Mouse (Mus musculus): ENCODE measurements around the gene Ofcc1. TPM values are rescaled to one million over a fixed set of nuclear protein-coding genes. Genes with fewer than 3 reads are reported as not detected.

Ofcc1 gene
- total RNA-seq, 2 experiments from 2014 or later, result not detected

DNA sequence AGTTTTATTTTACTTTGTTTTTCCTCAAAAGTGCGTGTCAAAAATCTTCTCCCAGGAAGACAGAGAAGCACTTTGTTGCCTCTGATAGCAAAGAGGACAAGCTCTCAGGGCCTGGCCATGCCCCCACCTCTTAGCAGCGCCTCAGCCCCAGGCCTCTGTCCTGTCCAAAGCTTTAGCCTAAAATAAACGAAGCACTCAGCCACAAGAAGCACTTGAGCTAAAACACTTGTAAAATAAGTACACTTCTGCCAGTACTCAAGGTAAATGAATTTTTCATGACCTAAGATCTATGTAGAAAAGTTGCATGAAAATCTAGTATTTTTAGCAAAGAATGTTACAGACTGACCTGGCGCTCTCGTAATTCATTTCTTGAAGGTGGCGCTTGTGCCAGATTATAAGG lies 117.4 kb downstream of the Ofcc1 start:
- no peak for DNase-seq (ENCODE audit: low spot score in 2 of 2)

GRCm38 (mm10) chr13:40236356-40236755 lies 124.9 kb downstream of the Ofcc1 start:
- DNase-seq (ENCODE audit: low spot score in 2 of 2), result no peak

DNA sequence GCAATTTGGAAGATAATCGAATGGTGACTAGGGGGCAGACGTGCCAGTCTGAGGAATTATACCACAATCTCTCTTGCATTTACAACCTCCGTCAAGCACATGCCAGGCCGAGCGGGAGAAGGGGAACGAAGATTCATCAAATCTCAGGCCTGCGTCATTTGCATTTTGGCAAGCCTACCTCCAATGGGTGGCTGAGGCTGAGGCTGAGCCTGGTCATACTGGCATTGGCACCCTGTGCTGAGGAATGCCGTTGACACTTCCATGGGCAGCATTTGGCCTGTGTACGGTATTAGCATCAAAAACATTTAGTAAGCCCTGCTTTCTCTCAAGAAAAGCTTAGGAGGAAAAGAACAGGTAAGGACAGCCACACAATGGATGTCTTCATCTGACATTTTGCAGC lies 152.9 kb downstream of the Ofcc1 start:
- no peak for DNase-seq (ENCODE audit: low spot score in 2 of 2)

GRCm38 (mm10) chr13:40181786-40182185 lies 179.5 kb downstream of the Ofcc1 start:
- DNase-seq (ENCODE audit: low spot score in 2 of 2), result no peak

DNA sequence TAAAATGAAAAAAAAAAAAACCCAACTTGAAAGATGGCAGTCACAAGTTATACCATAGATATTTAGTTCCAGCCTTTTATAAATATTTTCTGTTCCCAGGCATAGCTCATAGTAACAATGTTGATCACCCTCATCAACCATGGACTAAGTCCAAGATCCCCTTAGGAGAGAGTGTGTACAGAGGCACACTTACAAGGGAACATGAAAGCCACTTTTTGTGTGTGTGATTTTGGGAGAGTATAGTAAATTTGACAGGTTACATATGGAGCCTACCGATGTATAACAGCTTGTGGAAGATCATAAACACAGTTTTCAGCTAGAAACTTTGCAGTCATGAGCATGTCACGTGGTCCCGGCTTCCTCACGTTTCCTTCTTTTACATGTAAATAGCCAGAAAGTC lies 189.5 kb downstream of the Ofcc1 start:
- no peak for DNase-seq (ENCODE audit: low spot score in 2 of 2)

DNA sequence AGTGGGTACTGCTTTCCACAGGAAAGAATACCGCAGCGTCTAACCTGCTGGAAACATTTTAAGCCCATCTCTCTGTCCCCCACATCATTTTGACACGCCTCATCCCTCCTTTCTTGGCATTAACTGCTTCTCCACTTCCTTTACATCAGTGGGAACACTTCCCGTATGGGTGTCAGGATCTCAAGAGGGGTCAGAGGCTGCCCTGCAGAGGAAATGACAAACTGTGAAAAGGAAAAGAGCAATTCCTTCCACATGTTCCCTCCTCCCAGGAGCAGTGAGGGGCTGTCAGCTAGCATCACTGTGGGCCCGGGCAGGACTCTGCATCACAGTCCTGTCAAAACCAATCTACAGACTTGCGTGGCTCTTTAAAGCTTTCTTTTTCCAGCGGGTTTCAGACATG lies 193.4 kb downstream of the Ofcc1 start:
- DNase-seq (ENCODE audit: low spot score in 2 of 2), result no peak

DNA sequence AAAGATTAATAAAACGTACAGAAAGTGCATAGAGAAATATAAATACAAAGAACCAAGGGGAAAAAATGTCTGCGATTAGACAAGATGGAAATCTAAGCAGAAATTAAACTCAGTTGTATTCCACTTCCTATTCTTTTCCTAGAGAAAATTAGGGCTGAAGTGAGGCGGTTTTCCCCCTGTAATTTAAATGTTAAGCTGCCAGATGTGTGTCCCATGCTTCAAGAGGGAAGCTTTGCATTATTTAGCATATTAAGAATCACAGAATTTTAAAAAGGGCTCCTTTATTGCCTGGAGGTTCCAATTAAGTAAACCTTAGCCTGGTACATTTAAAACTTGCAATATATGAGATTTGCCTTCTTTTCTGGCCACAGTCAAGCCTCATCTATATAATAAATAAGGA lies 205.8 kb downstream of the Ofcc1 start:
- no peak for DNase-seq (ENCODE audit: low spot score in 2 of 2)

DNA sequence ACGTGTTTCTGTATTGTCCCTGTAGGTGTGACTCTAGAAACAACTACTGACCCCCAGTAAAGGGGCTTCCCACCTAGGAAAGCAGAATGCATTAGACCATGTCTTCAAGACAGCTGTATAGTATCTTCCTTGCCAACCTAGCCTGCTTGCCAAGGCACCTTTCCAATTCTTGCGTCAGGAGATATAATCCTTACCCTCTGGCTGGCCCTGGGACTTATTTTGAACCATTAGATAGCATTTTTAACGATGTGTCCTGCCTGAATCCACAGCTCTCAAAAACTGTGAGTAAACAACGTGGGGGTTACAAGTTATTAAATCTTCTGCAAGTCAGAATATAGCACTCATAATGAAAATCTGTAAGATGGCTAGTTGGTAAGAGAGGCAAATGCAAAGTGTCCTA lies 221.3 kb downstream of the Ofcc1 start:
- no peak for DNase-seq (ENCODE audit: low spot score in 2 of 2)

DNA sequence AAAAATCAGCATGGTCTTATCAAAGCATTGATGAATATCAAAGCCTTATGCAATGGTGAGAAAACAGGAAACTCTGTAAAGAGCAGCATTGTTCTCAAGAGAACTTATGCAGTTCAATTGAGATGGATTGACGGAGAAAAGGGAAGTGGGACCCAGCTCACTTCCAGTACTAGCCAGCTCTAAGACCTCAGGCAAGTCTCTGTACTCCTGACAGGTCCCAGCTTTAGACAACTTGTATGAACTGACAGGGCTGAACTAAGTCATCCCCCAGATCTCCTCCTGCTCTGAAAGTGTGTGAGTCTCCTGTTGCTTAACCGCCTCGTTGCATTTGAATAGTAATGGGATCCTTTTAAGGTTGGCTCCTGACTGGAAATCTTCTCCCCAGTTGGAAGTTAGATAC lies 225.2 kb downstream of the Ofcc1 start:
- DNase-seq (ENCODE audit: low spot score in 2 of 2), result no peak

- no peak for DNase-seq (ENCODE audit: low spot score in 2 of 2)
Measured at GRCm38 (mm10) chr13:40135670-40136069, 225.6 kb downstream of the Ofcc1 start.

GRCm38 (mm10) chr13:40123868-40124267 lies 237.4 kb downstream of the Ofcc1 start:
- DNase-seq (ENCODE audit: low spot score in 2 of 2), result no peak

GRCm38 (mm10) chr13:40112336-40112735 lies 248.9 kb downstream of the Ofcc1 start:
- DNase-seq (ENCODE audit: low spot score in 2 of 2), result no peak

GRCm38 (mm10) chr13:40076236-40076635 lies 285.0 kb downstream of the Ofcc1 start:
- no peak for DNase-seq (ENCODE audit: low spot score in 2 of 2)

- peak in 1 of 2 experiments; percentile 13 for DNase-seq (ENCODE audit: low spot score in 2 of 2)
Measured at GRCm38 (mm10) chr13:40074850-40075416, 286.3 kb downstream of the Ofcc1 start.

DNA sequence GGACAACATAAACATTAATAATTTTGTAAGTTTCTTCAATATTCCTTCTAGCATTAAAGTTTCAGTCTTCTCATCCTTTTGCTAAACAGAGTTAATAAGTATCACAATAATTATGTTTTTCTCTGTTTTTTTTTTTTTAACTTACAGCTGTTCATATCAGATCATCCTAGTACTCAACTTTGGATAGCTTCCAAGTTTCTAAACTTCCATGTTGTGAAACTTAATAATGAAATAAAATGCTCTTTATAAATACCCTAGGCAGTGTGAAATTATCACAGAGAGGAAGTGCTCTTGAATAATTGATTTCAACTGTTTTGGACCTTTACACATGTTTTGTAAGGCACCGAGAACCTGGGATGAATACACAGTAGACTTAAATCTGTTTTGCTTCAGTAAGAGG lies 291.2 kb downstream of the Ofcc1 start:
- DNase-seq (ENCODE audit: low spot score in 2 of 2), result no peak

DNA sequence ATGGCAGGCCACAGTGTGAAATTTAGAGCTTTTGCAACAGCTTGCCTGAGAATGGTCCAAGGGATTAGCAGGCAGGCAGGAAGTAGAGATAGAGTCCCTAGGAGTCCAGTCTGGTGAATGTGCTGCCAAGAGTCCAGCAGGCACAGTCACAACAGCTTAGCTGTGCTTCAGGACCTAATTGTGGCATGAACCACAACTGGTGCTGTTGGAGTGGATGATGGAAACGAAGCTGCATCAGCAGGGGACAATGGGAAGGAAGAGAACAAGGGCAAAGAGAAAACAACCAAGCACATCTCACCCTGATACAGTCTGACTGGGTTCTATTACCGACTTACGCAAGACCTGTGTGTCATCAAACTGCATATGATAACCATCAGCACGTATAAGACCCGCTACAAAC lies 300.0 kb downstream of the Ofcc1 start:
- no peak for DNase-seq (ENCODE audit: low spot score in 2 of 2)

- DNase-seq (ENCODE audit: low spot score in 2 of 2), result no peak
Measured at GRCm38 (mm10) chr13:40037881-40038280, 323.4 kb downstream of the Ofcc1 start.

DNA sequence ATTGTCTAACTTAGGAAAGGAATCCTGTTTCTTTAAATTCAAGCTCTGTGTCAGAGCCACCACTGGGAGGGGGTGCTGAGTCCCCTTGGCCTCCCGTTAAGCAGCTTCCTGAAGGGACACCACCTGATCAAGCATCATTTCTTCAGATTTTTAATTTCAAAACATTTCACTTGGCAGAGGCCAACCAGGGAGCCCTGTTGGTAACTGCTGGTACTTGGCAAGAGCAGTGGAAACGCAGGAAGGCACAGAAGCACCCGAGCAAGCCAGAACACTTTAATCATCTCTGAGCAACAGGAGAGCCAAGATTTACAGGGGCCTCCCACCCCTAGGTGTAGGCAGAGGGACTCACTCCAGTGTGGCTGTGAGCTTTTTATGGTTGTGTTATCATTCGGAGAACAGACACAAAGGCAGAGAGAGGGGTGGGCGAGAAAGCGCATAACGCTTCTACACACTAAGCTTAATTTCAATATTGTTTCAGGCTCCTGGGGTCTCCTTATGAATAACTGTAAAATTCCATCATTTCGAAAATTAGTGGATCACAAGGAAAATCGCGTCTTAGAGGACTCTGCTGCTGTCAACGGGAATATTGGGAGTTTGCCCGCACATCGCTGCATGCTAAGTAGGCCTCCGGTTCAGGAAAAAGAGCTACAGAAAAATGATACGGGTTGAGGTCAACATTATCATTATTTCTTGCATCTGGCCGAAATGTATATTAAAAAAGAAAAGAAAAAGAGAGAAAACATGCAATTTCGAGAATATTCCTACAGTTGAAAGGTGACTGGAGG lies 324.1 kb downstream of the Ofcc1 start:
- peak; percentile 28 to 36 for DNase-seq (ENCODE audit: low spot score in 2 of 2)

- no peak for DNase-seq (ENCODE audit: low spot score in 2 of 2)
Measured at GRCm38 (mm10) chr13:40029426-40029825, 331.8 kb downstream of the Ofcc1 start.

GRCm38 (mm10) chr13:40028827-40029226 lies 332.4 kb downstream of the Ofcc1 start:
- no peak for DNase-seq (ENCODE audit: low spot score in 2 of 2)

- no peak for DNase-seq (ENCODE audit: low spot score in 2 of 2)
Measured at GRCm38 (mm10) chr13:40025816-40026215, 335.4 kb downstream of the Ofcc1 start.

GRCm38 (mm10) chr13:40023201-40023777 lies 338.0 kb downstream of the Ofcc1 start:
- no peak for DNase-seq (ENCODE audit: low spot score in 2 of 2)

GRCm38 (mm10) chr13:40022609-40023008 lies 338.6 kb downstream of the Ofcc1 start:
- no peak for DNase-seq (ENCODE audit: low spot score in 2 of 2)
